Mouse (Mus musculus): ENCODE measurements at regions not wholly inside any gene's neighbourhood (a gene's known extent, or its start where the extent isn't known, plus 50 kb on each side); places are given as distances from the start of the nearest gene placed in this dataset.

GRCm38 (mm10) chr4:82167396-82167795 is 538.2 kb downstream of the Nfib start:
- TF ChIP-seq CTCF (conservative IDR thresholded peaks at IDR 0.05; ENCODE audit: insufficient read depth, insufficient read length, low read depth, low read length) (no peak), POLR2A (IDR thresholded peaks at IDR 0.05; ENCODE audit: low read depth, low read length) (no peak)

Measured in kidney, adult 2 months (tissue).